Mouse (Mus musculus) activated CD4-positive, CD25-positive, alpha-beta regulatory T cell (primary cell): ENCODE data around the gene Sestd1. TPM values are rescaled to one million over a fixed set of nuclear protein-coding genes. Genes with fewer than 3 reads are reported as not detected.

ENCODE experiments used
- polyA plus RNA-seq, 2 experiments: library from polyadenylated mRNA; unstranded; fragments of 100-300 nt; shearing (Covaris generic); gene quantifications; one replicate each; pipeline ENCODE4 v1.2.1; 2017

The Sestd1 gene
- polyA plus RNA-seq: 1 to 10 TPM in 1 of 2 experiments, under 1 TPM in 1; 0.32 to 1.4 TPM

GRCm38 (mm10) chr2:77280512-77281409, at the start of gene Sestd1:
Gene Sestd1 (minus strand): TSS chr2:77280592.

DNA sequence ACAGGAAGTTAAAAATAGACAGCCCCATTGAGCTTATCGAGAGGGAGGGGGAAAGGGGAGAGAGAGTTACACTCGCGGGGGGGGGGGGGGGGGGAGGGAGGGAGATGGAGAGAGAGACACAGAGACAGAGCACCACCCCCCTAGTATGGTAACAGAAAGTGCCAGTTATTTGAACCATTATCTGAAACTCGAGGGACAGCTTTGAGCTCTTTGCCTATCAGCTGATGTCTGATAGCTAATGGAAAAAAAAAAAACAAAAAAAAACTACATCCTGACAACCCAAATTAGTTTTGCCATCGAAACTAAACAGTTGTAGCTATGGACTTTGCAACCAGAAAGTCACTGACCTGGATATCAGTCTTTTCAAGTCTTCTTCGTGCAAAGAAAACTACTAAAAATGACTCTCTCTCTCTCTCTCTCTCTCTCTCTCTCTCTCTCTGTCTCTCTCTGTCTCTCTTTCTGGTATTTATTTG, 109.7 kb downstream of the Sestd1 start, which contains the start of gene Ccdc141:
Gene Ccdc141 (minus strand): TSS at position 4 of the 473 bp plus-strand sequence.

Other genes with a start within 250 kb of the Sestd1 start
- gene Ccdc141, start 110.0 kb downstream of the Sestd1 start, polyA plus RNA-seq: under 1 TPM; 0.50 to 0.73 TPM